Comparison of ENCODE assay signal across 8 mouse cellular contexts in the genomic region with DNA sequence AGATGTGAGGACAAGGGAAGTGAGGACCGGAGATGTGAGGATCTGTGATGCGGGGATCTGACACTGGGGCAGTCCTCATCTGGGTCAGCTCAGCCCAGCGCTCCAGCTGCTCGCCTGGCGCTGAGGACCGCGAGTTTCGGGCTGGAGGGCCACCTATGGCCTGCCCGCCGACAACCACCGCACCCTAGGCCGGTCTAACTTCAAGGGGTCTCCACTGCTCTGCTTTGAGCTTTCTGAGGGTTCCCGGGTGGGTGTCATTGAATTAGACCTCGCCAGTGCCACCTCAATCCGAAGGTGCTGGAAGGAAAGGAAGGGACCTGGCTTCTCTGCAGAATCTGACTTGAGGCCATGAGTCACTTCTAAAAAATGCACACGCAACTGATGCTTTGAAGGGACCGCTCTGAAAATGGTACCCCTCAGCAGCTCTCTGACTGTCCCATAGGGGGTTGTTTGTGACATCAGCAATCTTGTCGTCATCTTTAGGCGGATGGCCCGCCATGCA. TPM values are rescaled to one million over a fixed set of nuclear protein-coding genes. Genes with fewer than 3 reads are reported as not detected.
DNase-seq lines count a peak whose midpoint lies in the region; ATAC-seq and TF ChIP-seq lines count a peak whose summit lies in the region.

No protein-coding gene starts in this region.

- H3K27me3 ChIP-seq in testis, adult 2 months (ENCODE audit: control insufficient read depth, insufficient read depth, low read length): peaks cover 2% of the 10 kb centered on the region
- no peaks in the 10 kb centered on the region for H3K27me3 ChIP-seq in forebrain, embryonic 12.5 days
- H3K27me3 ChIP-seq in hindbrain, embryonic 10.5 days (ENCODE audit: insufficient read depth, poor library complexity, severe bottlenecking): peaks cover 5% of the 10 kb centered on the region
- H3K27me3 ChIP-seq in liver, embryonic 13.5 days: peaks cover 26% of the 10 kb centered on the region

- H3K9ac ChIP-seq in forebrain, embryonic 12.5 days: peak overlapping the region; percentile 69
- H3K9ac ChIP-seq in liver, embryonic 13.5 days: peak overlapping the region; percentile 36

- TF ChIP-seq CTCF in testis, adult 2 months (IDR thresholded peaks at IDR 0.05; ENCODE audit: control insufficient read depth, insufficient read depth, insufficient replicate concordance, low read depth, low read length): no peak

- ATAC-seq in cerebellum, adult (ENCODE audit: insufficient number of reproducible peaks, low FRiP score, low TSS enrichment): peak; percentile 28; the same call in 1 of the 2 replicates
- peak; percentile 73 for ATAC-seq in forebrain, embryonic 12.5 days (ENCODE audit: low FRiP score)
- 0 out of 2 replicates have a peak, but pooled peaks have one; percentile 20 for ATAC-seq in liver, embryonic 13.5 days (ENCODE audit: low read depth)

- WGBS in forebrain, embryonic 12.5 days: 6% methylated on average over 20 of the region's 20 CpGs
- 9% methylated on average over 20 of the region's 20 CpGs for WGBS in hindbrain, embryonic 10.5 days
- 7% methylated on average over 20 of the region's 20 CpGs for WGBS in liver, embryonic 13.5 days (ENCODE audit: insufficient replicate concordance)

- peak overlapping the region; percentile 95 for H3K4me2 ChIP-seq in forebrain, embryonic 12.5 days
- H3K4me2 ChIP-seq in liver, embryonic 13.5 days: peak overlapping the region; percentile 71

- no peak for DNase-seq in cerebellum, postnatal 4 days (ENCODE audit: low spot score in 2 of 2)
- DNase-seq in testis, postnatal 10 days (ENCODE audit: low spot score): no peak
- peak; percentile 61 for DNase-seq in hindbrain, embryonic 10.5 days (ENCODE audit: low spot score)
- no peak for DNase-seq in liver, embryonic 13.5 days
- DNase-seq in skeletal muscle tissue, adult 2 months (ENCODE audit: low read depth, low spot score): peak; percentile 74

- peak overlapping the region; percentile 85 for H3K4me3 ChIP-seq in testis, adult 2 months (ENCODE audit: control insufficient read depth, low read depth, low read length)
- peak overlapping the region; percentile 61 for H3K4me3 ChIP-seq in forebrain, embryonic 12.5 days (replicated peaks)
- peak overlapping the region; percentile 61 for H3K4me3 ChIP-seq in hindbrain, embryonic 10.5 days
- H3K4me3 ChIP-seq in liver, embryonic 13.5 days (replicated peaks): peak overlapping the region; percentile 52

- H3K27ac ChIP-seq in testis, adult 2 months (ENCODE audit: control insufficient read depth, insufficient read depth, low read depth, low read length): no peak overlapping the region
- no peak overlapping the region for H3K27ac ChIP-seq in forebrain, embryonic 12.5 days
- peak overlapping the region; percentile 84 for H3K27ac ChIP-seq in hindbrain, embryonic 10.5 days
- no peak overlapping the region for H3K27ac ChIP-seq in liver, embryonic 13.5 days

- H3K36me3 ChIP-seq in testis, adult 2 months (ENCODE audit: control insufficient read depth, insufficient read depth, low read length): no peaks in the 10 kb centered on the region
- no peaks in the 10 kb centered on the region for H3K36me3 ChIP-seq in forebrain, embryonic 12.5 days (replicated peaks)
- H3K36me3 ChIP-seq in hindbrain, embryonic 10.5 days: no peaks in the 10 kb centered on the region
- H3K36me3 ChIP-seq in liver, embryonic 13.5 days: no peaks in the 10 kb centered on the region

- TF ChIP-seq POLR2A in testis, adult 2 months (IDR thresholded peaks at IDR 0.05; ENCODE audit: control insufficient read depth, low read depth, low read length): no peak; the same call in 1 of the 2 replicates

- H3K9me3 ChIP-seq in forebrain, embryonic 12.5 days: no peaks in the 10 kb centered on the region
- 0 out of 2 replicates have a peak, but pooled peaks cover 4% of the 10 kb centered on the region for H3K9me3 ChIP-seq in hindbrain, embryonic 10.5 days
- no peaks in the 10 kb centered on the region for H3K9me3 ChIP-seq in liver, embryonic 13.5 days (replicated peaks)

- peaks cover 2% of the 10 kb centered on the region; the same call in 1 of the 2 replicates for H3K4me1 ChIP-seq in testis, adult 2 months (ENCODE audit: control insufficient read depth, insufficient read depth, low read length)
- peaks cover 16% of the 10 kb centered on the region for H3K4me1 ChIP-seq in forebrain, embryonic 12.5 days
- peaks cover 13% of the 10 kb centered on the region for H3K4me1 ChIP-seq in hindbrain, embryonic 10.5 days (replicated peaks)
- H3K4me1 ChIP-seq in liver, embryonic 13.5 days (replicated peaks): 0 out of 2 replicates have a peak, but pooled peaks cover 11% of the 10 kb centered on the region

RNA-seq across cellular contexts. Expression of a gene that starts 0.8 kb away (rescaled TPM):
- 134 and 154 TPM in 2 replicates for polyA plus RNA-seq in testis, adult 2 months (2012; rRNA removed)
- polyA plus RNA-seq in forebrain, embryonic 12.5 days (2016; fragmentation: Nextera tagmentation; extraction: Ambion mirVana): 10.4 and 10.9 TPM in 2 replicates
- 5.1 and 5.9 TPM in 2 replicates for polyA plus RNA-seq in hindbrain, embryonic 10.5 days (2016; fragmentation: Nextera tagmentation; extraction: Ambion mirVana)
- 1.9 and 2.0 TPM in 2 replicates for polyA plus RNA-seq in liver, embryonic 13.5 days (2015; fragmentation: Nextera tagmentation; extraction: Ambion mirVana)

Comparison
In these comparisons a context has a peak if more than half of its experiments do, and no peak if none do; other contexts are left out.
1. ATAC-seq: peak in every context shown above with its lines; median percentile 73 in forebrain, embryonic 12.5 days; 28 in cerebellum, adult; 20 in liver, embryonic 13.5 days.
2. DNase-seq: peak in hindbrain, embryonic 10.5 days (single experiment) and skeletal muscle tissue, adult 2 months (single experiment); none in cerebellum, postnatal 4 days (0 of 2), testis, postnatal 10 days (single experiment) and liver, embryonic 13.5 days (single experiment).
3. RNA of a gene that starts 0.8 kb away (polyA plus RNA-seq): 134 to 154 TPM in testis, adult 2 months; 10.4 to 10.9 TPM in forebrain, embryonic 12.5 days, 5.1 to 5.9 TPM in hindbrain, embryonic 10.5 days and 1.9 to 2.0 TPM in liver, embryonic 13.5 days; every median in the first group is over 10 times any median in the second.
4. Peak in every context shown above with its lines, with median percentiles within 50 percentile points of each other: H3K4me3 ChIP-seq.